Mouse (Mus musculus): ENCODE measurements around the gene Pfdn6.
A peak's percentile ranks its signal among the peaks of the same experiment; 100 is the strongest.

The Pfdn6 gene

DNA sequence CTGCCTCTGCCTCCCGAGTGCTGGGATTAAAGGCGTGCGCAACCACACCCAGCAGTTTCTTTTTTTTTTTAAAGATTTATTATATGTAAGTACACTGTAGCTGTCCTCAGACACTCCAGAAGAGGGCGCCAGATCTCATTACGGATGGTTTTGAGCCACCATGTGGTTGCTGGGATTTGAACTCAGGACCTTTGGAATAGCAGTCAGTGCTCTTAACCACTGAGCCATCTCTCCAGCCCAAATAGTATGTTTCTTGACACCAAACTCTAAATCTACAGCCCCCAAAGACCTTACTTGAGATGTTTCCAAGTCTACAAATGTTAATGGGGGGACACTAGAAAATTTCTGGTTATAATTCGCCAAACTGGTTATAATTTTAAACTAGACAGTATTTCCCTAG, 48.3 kb downstream of the Pfdn6 start:
- DNase-seq: peak; percentile 33 to 42

- no peak for DNase-seq
These were observed 48.8 kb downstream of the Pfdn6 start for GRCm38 (mm10) chr17:33891357-33891756.

GRCm38 (mm10) chr17:33890533-33891059, 49.5 kb downstream of the Pfdn6 start, which contains the start of gene Kifc1:
Gene Kifc1, minus strand, starts transcription at chr17:33890661.
- peak; percentile 99 for DNase-seq

GRCm38 (mm10) chr17:33889941-33890532, 50.1 kb downstream of the Pfdn6 start:
- DNase-seq: peak in 1 of 2 experiments; percentile 33
